Mouse (Mus musculus): ENCODE measurements around the gene Olfr74.
"Not testable (repeated sequence)": the region's sequence is repeated elsewhere in the genome, so short reads cannot be mapped to it uniquely, and the experiment has no call there.

The Olfr74 gene

GRCm38 (mm10) chr2:87974563-87974962, at the start of gene Olfr74:
Olfr74 (minus strand) TSS chr2:87974663.
- no peak for DNase-seq

GRCm38 (mm10) chr2:88022474-88022873, 48.0 kb upstream of the Olfr74 start, which contains the start of gene Olfr1161:
Olfr1161 (plus strand) TSS chr2:88022774.
- not testable (repeated sequence) for DNase-seq

- DNase-seq, result no peak
Observed at GRCm38 (mm10) chr2:88007515-88008318, 33.3 kb upstream of the Olfr74 start, which contains the start of gene Olfr1160. Olfr1160 (minus strand) TSS chr2:88008268.

GRCm38 (mm10) chr2:87989813-87990212, 15.3 kb upstream of the Olfr74 start, which contains the start of gene Olfr1158:
Olfr1158 (plus strand) TSS chr2:87990113.
- DNase-seq, result no peak

- DNase-seq, result no peak
Observed at GRCm38 (mm10) chr2:87968199-87968598, 6.3 kb downstream of the Olfr74 start, which contains the start of gene Olfr1157. Olfr1157 (minus strand) TSS chr2:87968299.

GRCm38 (mm10) chr2:87953000-87953399, 21.5 kb downstream of the Olfr74 start, which contains the start of gene Olfr1156:
Olfr1156 (minus strand) TSS chr2:87953100.
- no peak for DNase-seq

GRCm38 (mm10) chr2:87945037-87945436, 29.4 kb downstream of the Olfr74 start, which contains the start of gene Olfr1155:
Olfr1155 (minus strand) TSS chr2:87945137.
- no peak for DNase-seq

Data from liver (tissue).